Mouse (Mus musculus) thymus, adult 2 months (tissue): ENCODE data around the gene Ephb3. TPM values are rescaled to one million over a fixed set of nuclear protein-coding genes. Genes with fewer than 3 reads are reported as not detected.

Experiments
- DNase-seq: peaks from one replicate; pipeline ENCODE4 v3.0.0; 2021
- H3K27ac ChIP-seq: fragments of 200-500 bp; 2 replicates; pipeline ENCODE4 v1.5.1; 2012; ENCODE audit warnings: low read length, control low read depth; ENCODE audit not compliant: control insufficient read depth, insufficient read depth
- H3K27me3 ChIP-seq: fragments of 200-500 bp; 2 replicates; pipeline ENCODE4 v1.6.1; 2012; ENCODE audit warnings: mild to moderate bottlenecking, low read length, moderate library complexity, mixed read lengths; ENCODE audit not compliant: control insufficient read depth, insufficient read depth
- H3K36me3 ChIP-seq: fragments of 200-500 bp; 2 replicates; pipeline ENCODE4 v1.6.1; 2012; ENCODE audit warnings: mild to moderate bottlenecking, low read length, moderate library complexity; ENCODE audit not compliant: control insufficient read depth, insufficient read depth
- H3K4me1 ChIP-seq: fragments of 200-500 bp; replicated peaks from 2 replicates; pipeline ENCODE4 v1.6.1; 2012; ENCODE audit warnings: low read length; ENCODE audit not compliant: control insufficient read depth, insufficient read depth
- H3K4me3 ChIP-seq: fragments of 200-500 bp; 2 replicates; pipeline ENCODE4 v1.5.1; 2012; ENCODE audit warnings: mild to moderate bottlenecking, low read length, control low read depth, moderate library complexity; ENCODE audit not compliant: control insufficient read depth, insufficient read depth
- CTCF ChIP-seq: fragments of 200-500 bp; IDR thresholded peaks from 2 replicates; pipeline ENCODE4 v1.5.1; 2012; ENCODE audit warnings: mild to moderate bottlenecking, control low read depth, low read length, moderate library complexity, borderline replicate concordance; ENCODE audit not compliant: control insufficient read depth, poor library complexity, insufficient read depth; ENCODE audit errors: extremely low read depth
- POLR2A ChIP-seq: fragments of 200-500 bp; IDR thresholded peaks from 2 replicates; pipeline ENCODE4 v1.6.1; 2012; ENCODE audit warnings: mild to moderate bottlenecking, low read length, control low read depth, moderate library complexity; ENCODE audit not compliant: control insufficient read depth, poor library complexity, insufficient read depth; ENCODE audit errors: extremely low read depth
- WGBS: fragments of 180-500 bp; shearing (Covaris S2); methylation state at CpG from one replicate; pipeline ENCODE4 v1.1.7; 2018; 5-methylcytosine and 5-hydroxymethylcytosine counted together
- polyA plus RNA-seq: library from polyadenylated mRNA; depleted of rRNA; stranded (reverse); fragments of >200 nt; gene quantifications from 2 replicates; pipeline ENCODE4 v1.2.3, GENCODE M21; 2012

The Ephb3 gene
- polyA plus RNA-seq, 1 experiment, result 3.8 TPM

- TF ChIP-seq CTCF, result no peak
- no peak for TF ChIP-seq POLR2A
- no peak overlapping the region for H3K27ac ChIP-seq
- no peaks in the 10 kb centered on the region for H3K36me3 ChIP-seq
- peaks cover 2% of the 10 kb centered on the region; the same call in 1 of the 2 replicates for H3K27me3 ChIP-seq
- H3K4me1 ChIP-seq, result no peaks in the 10 kb centered on the region
- 95% methylated on average over 3 of the region's 3 CpGs for WGBS
- H3K4me3 ChIP-seq, result no peak overlapping the region
- no peak for DNase-seq
Measured at GRCm38 (mm10) chr16:21240547-21240946, 36.0 kb downstream of the Ephb3 start.

- H3K27ac ChIP-seq, result no peak overlapping the region
- TF ChIP-seq POLR2A (no peak), CTCF (no peak)
- no peak for DNase-seq
- no peak overlapping the region for H3K4me3 ChIP-seq
- no peaks in the 10 kb centered on the region for H3K36me3 ChIP-seq
- 0 out of 2 replicates have a peak, but pooled peaks cover under 1% of the 10 kb centered on the region for H3K4me1 ChIP-seq
- peaks cover 2% of the 10 kb centered on the region; the same call in 1 of the 2 replicates for H3K27me3 ChIP-seq
Measured at GRCm38 (mm10) chr16:21241030-21241429, 36.5 kb downstream of the Ephb3 start.

GRCm38 (mm10) chr16:21242946-21243345 lies 38.4 kb downstream of the Ephb3 start:
- Histone ChIP-seq H3K27ac (no peak overlapping the region), H3K4me3 (no peak overlapping the region), H3K4me1 (0 out of 2 replicates have a peak, but pooled peaks cover 2% of the 10 kb centered on the region), H3K36me3 (no peaks in the 10 kb centered on the region), H3K27me3 (peaks cover 12% of the 10 kb centered on the region)
- TF ChIP-seq POLR2A (no peak), CTCF (no peak)
- no peak for DNase-seq
- WGBS, result 90% methylated on average over 8 of the region's 8 CpGs

- Histone ChIP-seq H3K27ac (no peak overlapping the region), H3K4me3 (no peak overlapping the region), H3K27me3 (peaks cover 19% of the 10 kb centered on the region), H3K36me3 (no peaks in the 10 kb centered on the region), H3K4me1 (peaks cover 11% of the 10 kb centered on the region)
- TF ChIP-seq CTCF (no peak), POLR2A (no peak)
- no peak for DNase-seq
- WGBS, result 74% methylated on average over 3 of the region's 3 CpGs
Measured at GRCm38 (mm10) chr16:21244803-21245202, 40.2 kb downstream of the Ephb3 start.

GRCm38 (mm10) chr16:21245387-21245786 lies 40.8 kb downstream of the Ephb3 start:
- no peak for TF ChIP-seq CTCF
- no peak for TF ChIP-seq POLR2A
- H3K36me3 ChIP-seq, result no peaks in the 10 kb centered on the region
- no peak for DNase-seq
- H3K4me3 ChIP-seq, result no peak overlapping the region
- H3K4me1 ChIP-seq, result peaks cover 11% of the 10 kb centered on the region
- H3K27me3 ChIP-seq, result peaks cover 19% of the 10 kb centered on the region
- WGBS, result 45% methylated on average over 7 of the region's 7 CpGs
- H3K27ac ChIP-seq, result no peak overlapping the region

GRCm38 (mm10) chr16:21245931-21246390 lies 41.4 kb downstream of the Ephb3 start:
- Histone ChIP-seq H3K36me3 (no peaks in the 10 kb centered on the region), H3K27me3 (peaks cover 19% of the 10 kb centered on the region), H3K4me3 (no peak overlapping the region; the same call in 1 of the 2 replicates), H3K27ac (no peak overlapping the region), H3K4me1 (peaks cover 11% of the 10 kb centered on the region)
- 1% methylated on average over 29 of the region's 29 CpGs for WGBS
- peak; percentile 73 for DNase-seq
- TF ChIP-seq CTCF, result peak; percentile 24; the same call in 1 of the 2 replicates
- TF ChIP-seq POLR2A, result no peak

GRCm38 (mm10) chr16:21246391-21247036 lies 42.0 kb downstream of the Ephb3 start:
- H3K4me3 ChIP-seq, result no peak overlapping the region; the same call in 1 of the 2 replicates
- WGBS, result 8% methylated on average over 30 of the region's 33 CpGs
- TF ChIP-seq POLR2A (no peak), CTCF (no peak)
- H3K36me3 ChIP-seq, result no peaks in the 10 kb centered on the region
- H3K27ac ChIP-seq, result no peak overlapping the region
- peaks cover 19% of the 10 kb centered on the region for H3K27me3 ChIP-seq
- peaks cover 11% of the 10 kb centered on the region for H3K4me1 ChIP-seq
- DNase-seq, result no peak
